Mouse (Mus musculus): ENCODE measurements around the gene Adgrd1.

Adgrd1 gene

DNA sequence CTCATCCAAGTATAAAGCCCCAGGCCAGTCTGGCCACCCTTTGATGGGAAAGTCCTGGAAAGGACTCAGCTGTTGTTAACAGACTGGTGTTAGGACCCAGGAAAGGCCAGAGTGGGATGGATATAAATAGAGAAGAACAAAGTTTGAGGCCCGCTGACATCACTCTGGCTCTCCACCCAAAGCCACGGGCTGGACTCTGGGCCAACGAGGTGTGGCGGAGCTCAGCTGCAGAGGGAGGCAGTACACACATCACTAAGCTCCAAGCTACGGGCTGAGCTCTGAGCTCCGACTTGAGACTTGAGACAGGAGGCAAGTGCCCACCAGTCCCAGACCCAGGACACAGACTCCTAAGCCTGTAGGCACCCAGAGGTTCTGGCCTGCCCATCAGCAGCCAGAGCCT lies at the start of gene Adgrd1:
Gene Adgrd1, plus strand, starts transcription at position 240 of the 400 bp plus-strand sequence.
- no peak for DNase-seq (ENCODE audit: low read depth, low spot score)

DNA sequence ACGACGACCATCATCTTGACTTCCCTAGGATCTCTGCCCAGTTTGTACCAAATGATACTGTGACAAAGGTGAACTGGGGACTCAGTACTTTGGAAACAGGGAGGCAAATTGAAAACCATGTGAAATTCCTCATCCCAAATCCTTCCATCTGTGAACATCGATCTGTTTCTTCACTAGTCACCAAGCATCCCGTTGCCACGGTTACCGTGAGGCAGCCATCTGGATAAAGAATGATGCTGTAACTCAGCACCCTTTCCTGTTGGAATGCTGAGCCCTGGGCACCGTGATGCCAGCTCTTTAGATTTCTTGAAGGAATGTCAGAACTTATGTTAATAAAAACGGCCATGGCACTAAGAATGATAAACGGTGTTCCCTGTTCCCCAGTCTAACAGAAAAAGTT lies 47.2 kb upstream of the Adgrd1 start:
- DNase-seq (ENCODE audit: low read depth, low spot score) = no peak

DNA sequence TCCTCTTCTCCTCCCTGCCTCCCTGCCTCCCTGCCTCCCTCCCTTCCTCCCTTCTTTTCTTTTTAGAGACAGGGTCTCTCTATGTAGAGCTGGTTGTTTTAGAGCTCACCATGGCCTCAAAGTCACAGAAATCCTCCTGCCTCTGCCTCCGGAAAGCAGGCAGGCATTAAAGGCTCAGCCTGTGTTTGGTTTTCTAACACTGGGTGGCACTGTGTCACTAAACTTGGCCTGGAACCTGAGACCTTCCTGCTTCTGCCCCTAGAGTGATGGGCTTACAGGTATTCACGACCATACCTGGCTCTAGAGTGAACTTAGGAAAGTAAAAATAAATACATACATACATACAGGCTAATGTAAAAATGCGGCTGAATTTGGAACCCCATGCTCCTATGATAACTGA lies 44.6 kb upstream of the Adgrd1 start:
- no peak for DNase-seq (ENCODE audit: low read depth, low spot score)

DNA sequence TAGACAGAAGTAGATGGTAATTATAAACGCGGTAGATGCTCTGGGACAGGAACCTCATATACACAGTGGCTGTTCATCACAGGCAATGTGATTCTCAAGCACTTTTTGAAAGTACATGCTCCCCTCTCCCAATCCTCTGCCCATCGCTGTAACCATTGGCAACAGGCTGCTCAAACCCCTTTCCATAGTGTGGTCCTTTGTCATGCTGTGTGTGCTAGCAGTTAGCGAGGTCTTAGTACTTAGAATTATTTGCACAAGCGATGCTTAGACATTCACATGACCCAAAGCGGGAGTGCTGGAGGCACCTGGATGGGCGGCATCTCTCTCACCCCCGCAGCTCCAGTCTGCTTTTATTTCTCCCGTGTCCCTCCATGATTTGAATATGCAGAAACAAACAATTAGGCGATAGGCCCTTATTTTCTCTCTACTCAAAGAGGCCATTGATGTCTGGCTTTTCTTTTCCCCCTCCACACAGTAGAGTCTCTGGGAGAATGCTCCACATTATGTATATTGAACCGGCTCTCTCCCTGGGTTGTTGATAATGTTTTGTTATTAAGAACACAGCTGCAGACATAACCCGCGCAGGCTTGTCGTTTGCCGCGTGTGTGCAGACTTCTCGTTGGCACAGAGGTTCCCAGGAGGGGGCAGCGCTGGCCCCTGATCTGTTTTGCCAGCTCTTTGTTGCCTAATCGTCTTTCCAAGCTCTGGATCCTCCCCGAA lies 43.8 kb upstream of the Adgrd1 start:
- no peak for DNase-seq (ENCODE audit: low read depth, low spot score)

DNA sequence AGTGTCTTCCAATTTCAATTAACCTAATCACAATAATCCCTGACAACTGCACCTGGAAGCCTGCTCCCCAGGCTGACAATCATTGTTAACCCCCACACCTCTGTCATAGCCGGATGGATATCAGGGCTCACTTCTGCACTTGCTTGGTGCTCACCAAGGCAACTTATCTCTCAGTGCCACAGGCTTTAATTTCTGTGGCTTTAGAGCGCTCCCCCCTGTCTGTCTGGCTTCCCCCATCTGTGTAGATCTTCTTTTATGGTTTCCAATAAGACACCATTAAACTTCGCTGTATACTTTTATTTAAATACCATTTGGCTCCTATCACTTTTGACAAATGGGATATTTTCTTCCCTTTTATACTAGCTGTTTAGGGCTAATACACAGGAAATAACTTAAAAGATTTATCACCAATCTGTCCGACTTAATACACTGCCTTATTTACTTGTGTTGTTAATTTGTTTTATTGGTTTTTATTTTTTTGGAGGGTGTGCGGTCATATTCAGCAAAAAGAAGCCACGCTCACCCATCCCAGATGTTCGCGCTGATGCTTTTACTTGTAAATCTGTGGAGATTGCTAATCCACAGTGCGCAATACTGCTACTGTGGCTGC lies 41.8 kb upstream of the Adgrd1 start:
- DNase-seq (ENCODE audit: low read depth, low spot score) = no peak

DNA sequence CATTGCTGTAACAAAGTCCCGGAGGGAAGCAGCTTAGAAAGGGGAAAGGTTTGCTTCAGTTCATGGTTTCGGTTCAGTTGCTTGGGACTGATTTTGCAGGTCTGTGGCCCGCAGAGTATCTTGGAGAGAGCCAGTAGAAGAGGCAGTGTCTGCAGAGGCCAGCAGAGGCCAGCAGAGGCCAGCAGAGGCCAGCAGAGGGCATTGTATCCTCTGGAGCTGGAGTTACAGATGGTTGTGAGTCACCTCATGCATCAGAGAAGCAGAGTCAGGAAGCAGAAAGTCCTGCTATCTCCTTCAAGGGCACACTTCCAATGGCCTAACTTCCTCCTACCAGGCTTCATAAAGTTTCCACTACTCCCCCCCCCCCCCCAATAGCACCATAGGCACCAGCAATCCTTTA lies 37.4 kb upstream of the Adgrd1 start:
- DNase-seq (ENCODE audit: low read depth, low spot score) = peak; percentile 29

DNA sequence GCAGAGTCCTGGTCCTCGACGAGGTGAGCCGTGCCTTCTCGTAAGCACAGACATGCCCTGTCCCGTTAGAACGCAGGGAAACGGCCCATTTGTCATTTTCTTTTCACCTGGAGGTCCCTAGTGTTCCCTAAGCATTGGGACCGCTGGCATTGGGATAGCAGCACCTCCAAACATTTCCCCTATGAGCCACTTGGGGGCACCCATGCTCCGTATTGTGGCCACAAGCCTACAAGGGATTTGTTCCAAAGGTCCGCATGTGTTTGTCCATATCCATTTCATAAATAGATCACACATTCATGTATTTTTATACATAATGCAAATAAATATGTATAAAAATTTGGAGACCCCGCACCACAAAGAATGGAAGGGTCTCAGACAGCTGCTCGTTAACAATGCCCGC lies 35.0 kb upstream of the Adgrd1 start:
- DNase-seq (ENCODE audit: low read depth, low spot score) = peak; percentile 58

DNA sequence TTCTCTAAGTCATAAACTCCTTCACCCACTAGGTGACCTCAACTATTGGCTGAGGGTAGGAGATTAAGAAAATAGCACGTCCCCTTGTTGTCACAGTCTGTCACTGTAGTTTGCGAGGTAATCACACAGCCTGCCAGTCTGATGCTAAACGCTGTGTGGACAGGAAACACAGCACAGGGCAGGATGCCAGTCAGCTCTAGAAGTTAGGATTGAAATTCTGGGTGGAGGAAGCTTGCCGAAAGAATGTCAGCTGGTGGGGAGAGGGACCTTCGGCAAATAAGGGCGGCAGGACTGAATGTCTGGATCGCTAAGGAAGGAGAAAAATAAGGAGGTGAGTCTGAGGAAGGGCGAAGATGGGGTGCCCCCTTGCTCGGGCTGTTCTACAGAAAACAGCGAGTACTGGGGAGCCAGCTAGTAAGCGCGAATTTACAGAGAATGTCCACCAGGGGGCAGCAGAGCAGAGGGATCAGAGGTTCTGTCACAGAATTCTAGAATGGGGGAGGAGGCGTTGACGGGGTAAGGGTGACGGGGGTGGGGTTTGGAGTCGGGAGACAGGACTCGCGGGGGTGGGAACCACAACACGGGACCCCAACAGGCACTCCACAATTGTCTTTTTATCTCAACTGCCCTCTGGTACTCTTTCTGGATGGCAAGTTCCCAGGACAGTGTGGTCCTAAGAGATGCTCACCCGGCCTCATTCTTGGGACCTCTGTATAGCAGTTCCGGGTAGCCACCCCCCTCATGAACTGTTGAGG lies 33.3 kb upstream of the Adgrd1 start:
- peak; percentile 87 for DNase-seq (ENCODE audit: low read depth, low spot score)

DNA sequence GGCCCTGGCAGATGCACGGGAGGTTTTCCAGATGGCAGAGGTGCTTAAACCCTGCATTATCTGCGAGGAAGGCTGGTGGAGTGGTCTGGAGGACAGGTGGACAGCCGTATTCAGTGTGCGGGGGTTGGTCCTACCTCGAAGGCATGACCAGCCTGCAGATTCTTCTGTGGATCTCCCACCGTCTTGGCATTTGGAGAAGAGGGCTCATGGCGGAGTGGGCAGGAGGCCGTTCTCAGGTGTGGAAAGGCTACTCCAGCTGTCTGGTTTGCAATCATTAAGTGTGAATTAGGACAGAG lies 32.8 kb upstream of the Adgrd1 start:
- no peak for DNase-seq (ENCODE audit: low read depth, low spot score)

DNA sequence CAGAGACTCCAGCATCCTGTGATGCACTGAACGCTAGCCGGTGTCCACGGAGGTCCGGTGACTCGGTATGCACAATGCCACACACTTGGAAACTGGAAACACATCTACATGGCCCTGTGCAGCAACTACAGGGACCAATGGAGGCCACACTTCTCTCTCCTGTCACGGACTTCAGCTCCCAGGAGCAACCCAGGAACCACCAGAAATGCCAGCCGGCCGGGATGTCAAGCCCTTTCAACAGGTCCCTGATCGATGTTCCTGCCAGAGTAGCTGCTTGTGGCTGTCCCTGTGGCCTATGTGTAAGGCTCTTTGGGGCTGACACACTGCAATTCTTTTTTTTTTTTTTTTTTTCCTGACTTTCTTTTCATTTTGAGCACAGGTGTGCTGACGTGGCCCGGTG lies 32.4 kb upstream of the Adgrd1 start:
- DNase-seq (ENCODE audit: low read depth, low spot score) = peak; percentile 32

DNA sequence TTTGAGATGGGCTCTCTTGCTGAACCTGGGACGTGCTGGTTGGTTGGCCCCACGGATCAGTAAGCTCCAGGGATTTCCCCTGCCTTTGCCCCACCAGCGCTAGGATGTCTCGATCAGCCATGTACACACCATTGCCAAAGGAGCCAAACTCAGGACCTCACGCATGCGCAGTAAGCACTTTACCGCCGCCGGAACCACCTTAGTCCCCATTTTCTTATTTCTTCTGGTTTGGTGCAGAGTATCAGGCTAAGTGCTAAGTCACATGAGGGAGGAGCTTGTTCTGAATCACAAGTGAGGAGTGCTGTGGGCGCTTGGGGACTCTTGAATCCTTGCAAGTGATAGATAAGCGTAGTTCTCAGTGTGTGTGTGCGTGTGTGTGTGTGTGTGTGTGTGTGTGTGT lies 31.2 kb upstream of the Adgrd1 start:
- peak; percentile 72 for DNase-seq (ENCODE audit: low read depth, low spot score)

DNA sequence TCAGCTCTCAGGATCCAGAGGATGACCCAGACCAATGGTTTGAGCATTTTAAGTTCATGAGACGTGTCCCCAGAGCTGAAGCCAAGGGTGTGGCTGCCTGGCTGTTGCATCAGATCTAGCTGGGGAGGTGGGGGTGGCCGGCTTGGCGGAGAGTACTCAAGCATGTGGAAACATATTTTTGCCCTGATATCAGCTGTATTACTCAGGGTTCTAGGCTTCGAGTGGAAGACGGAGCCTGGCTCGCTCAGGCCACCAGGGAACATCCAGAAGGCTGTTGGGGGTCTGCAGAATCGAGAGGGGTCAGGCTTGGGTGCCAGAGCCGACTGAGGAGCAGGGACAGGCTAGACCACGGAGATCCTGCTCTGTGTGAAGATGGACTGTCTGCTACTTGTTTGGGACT lies 30.6 kb upstream of the Adgrd1 start:
- peak; percentile 59 for DNase-seq (ENCODE audit: low read depth, low spot score)

DNA sequence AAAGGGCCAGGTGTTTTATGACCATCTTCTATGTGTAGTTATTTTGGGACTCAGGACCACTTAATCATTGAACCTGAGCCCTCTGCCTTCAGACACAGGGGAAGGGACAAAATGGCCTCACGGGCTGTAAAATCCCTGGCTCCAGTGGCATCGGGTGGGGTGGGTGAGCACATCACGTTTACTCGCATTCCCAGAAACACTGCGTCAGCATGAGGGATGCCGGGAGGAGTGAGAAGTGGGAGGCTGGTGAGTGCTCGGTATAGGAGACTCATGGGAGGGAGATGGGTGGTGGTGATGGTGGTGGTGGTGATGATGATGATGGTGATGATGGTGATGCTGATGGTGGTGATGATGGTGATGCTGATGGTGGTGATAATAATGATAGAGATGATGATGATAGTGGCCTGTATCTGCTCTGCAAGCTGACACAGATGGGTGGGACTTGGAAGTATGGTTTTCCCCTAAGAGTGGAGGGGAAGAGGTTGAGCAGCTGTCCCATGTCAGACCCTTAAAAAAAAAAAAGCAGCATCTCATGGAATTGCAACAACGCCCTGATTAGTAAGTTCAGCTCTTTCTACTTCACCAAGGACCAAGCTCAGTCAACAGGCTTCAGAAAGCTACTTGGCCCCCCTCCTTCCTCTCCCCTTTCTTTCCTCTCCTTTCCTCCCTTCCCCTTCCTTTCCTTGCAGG lies 29.9 kb upstream of the Adgrd1 start:
- no peak for DNase-seq (ENCODE audit: low read depth, low spot score)

DNA sequence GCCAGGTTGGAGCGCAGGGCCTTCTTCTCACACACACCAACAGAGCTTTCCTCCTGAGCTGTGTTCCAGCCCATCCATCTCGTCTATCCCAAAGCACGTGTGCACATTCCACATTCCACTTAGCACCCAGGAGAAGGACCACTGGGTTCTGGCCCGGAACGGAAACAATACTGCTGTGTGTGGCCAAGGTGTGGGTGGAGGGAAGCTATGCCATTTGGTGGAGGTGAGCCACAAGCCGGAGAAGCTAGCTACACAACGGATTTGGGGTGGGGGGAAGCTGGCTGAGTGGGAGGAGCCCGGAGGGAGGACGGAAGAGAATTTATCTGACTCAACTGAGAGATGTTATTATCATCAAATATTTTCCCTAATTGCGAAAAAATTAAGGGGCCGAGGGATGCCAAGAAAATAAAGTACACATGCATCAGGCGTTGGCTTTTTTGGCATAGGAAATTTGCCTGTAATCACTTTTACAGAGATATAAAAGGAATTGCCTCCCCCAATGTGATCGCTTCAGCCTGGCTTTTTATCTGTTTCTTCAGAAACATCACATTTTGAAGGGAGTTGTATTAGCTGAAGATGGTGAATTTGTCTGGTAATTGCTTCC lies 29.2 kb upstream of the Adgrd1 start:
- DNase-seq (ENCODE audit: low read depth, low spot score) = no peak

DNA sequence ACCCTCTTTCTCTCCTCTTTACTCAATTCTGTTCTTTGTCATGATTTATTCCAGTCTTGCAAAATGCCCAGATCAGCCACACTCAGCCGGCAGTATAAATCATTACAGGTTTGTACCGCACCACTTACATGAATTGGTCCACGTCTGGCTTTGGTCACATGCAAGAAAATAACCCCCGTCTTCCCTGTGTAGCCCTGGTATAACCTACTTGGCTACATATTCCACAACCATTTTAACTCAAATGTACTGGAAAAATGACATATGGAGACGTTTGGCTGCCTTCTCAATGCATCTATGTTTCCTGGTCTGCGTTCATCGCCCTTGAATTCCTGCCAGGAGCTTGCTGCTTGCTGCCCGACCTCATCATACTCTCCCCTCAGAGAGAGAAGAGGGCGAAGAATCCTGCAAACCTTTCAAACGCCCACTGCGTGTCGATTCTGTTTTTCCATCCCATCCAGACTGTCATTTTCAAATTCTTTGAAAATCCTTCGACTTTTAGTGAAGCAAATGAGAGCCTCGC lies 24.7 kb upstream of the Adgrd1 start:
- no peak for DNase-seq (ENCODE audit: low read depth, low spot score)

DNA sequence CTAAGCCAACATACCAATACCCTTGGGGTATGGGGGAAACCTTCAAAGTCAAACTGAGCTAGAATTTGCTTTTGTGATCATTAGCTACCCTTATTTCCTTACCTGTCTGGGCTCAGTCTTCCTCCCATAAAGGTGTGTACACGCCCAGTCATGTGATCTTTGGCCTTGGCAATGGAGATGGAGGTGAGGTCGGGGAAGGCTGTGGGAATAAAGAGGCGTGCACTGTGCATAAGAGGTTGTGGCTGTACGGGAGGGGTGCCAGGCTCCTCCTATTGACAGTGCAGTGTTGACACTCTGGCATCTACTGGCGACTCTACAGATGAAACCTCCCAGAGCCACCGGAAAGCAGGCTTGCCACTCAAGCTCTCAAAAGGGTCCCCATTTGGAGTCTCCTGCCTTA lies 23.1 kb upstream of the Adgrd1 start:
- no peak for DNase-seq (ENCODE audit: low read depth, low spot score)

DNA sequence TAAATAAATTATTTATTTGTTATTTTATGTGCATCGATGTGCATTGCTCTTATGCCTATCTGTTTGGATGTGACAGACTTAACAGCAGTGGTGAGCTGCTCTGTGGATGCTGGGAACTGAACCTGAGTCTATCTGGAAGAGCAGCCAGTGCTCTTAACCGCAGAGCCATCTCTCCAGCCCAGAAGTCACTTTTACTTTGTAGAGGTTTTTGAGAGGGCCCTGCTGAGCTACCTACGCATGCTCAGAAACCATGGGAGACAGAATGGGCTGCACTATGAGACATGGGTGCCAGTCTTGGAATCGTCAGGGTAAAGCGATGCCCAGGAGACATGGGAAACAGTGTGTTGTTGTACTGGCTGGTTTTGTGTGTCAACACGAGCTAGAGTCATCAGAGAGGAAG lies 20.5 kb upstream of the Adgrd1 start:
- DNase-seq (ENCODE audit: low read depth, low spot score) = peak; percentile 19

DNA sequence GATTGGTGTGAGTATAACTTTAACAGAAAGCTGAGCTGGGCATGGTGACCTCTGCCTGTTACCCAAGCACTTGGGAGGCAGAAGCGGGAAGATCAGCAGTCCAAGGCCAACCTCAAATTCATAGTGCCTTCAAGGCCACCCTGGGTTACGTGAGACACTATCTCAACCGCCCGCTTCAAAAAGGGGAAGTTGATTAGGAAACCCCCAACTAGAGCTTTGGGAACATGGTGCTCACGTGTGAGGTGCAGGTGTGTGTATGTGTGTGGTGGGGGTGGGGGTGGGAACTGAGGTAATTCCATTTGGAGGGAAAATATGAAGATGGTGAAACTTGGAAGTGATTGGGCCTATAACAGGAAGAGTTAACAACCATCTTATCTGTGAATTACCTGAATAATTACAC lies 19.3 kb upstream of the Adgrd1 start:
- peak; percentile 95 for DNase-seq (ENCODE audit: low read depth, low spot score)

DNA sequence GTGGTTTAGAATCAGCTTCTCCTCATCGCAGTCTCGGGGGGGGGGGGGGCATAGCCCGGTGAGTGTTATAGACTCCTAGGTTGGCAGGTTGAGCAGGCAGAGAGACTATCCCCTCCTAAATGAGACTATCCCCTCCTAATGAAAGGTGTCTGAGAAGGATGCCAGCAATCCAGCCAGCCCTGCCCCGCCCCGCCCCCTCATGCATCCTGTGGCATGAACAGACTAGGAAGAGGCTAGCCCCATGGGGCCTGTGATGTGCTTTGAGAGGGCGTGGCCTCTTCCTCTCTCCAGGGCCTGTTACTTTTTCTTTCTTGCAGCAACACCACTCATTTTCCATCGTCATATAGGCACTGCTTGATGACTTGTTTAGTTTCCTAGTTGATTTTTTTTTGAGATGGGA lies 15.0 kb upstream of the Adgrd1 start:
- no peak for DNase-seq (ENCODE audit: low read depth, low spot score)

DNA sequence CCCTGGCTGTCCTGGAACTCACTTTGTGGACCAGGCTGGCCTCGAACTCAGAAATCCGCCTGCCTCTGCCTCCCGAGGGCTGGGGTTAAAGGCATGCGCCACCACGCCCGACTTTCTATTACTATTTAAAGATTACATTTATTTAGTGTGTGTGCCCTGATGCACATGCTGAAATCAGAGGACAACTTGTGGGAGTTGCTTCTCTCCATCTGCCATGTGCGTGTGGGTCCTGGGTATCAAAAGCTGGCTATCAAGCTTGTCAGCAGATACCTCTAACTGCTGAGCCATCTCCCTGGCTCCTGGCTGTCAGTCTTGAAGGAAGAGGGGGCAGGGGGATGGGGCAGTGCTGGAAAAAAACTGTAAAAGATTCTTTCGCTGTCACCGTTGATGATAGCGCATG lies 11.4 kb upstream of the Adgrd1 start:
- no peak for DNase-seq (ENCODE audit: low read depth, low spot score)

DNA sequence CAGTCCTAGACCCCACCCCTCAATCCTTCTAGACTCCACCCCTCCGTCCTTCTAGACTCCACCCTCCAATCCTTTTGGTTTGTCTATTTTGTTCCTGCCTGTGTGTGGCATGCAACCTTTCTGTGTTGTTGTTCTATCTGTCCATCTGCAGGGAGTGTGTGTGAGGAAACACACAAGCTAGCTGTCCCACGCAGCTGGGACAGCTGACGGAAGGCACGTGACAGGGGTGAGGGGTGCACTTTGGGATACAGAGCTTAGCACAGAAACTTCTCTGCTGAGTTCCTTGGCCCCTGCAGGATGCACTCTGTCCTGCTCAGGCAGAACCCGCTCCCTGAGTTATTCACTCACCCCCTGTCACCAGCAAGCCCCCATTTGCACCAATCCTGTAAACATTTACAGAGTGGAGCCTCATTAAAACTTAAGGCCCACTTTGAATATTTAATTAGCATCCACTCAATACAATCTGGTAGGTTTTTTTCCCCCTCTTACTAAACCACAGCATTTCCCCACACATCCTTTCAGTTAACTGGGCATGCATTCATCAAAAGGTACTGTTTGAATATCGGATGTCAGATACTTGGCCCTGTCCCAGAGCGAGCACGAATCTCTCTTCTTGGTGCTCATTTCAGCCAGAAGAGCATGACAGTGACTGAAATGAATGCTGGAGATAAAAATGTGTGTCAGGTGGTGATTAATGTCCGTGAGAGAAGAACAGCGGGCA lies 4.0 kb upstream of the Adgrd1 start:
- no peak for DNase-seq (ENCODE audit: low read depth, low spot score)

Data from A20 (cell line).